Mouse (Mus musculus) splenic B cell, adult 2 months (primary cell): ENCODE measurements around the gene Gtf2f1.
A peak's percentile ranks its signal among the peaks of the same experiment; 100 is the strongest.

Experiments used
- DNase-seq: peaks from one replicate; pipeline ENCODE4 v3.0.0-alpha.2; 2011; ENCODE audit warnings: low read depth, low spot score
- H3K27me3 ChIP-seq: 2 replicates; pipeline ENCODE4 v1.6.1; 2012; ENCODE audit warnings: mild to moderate bottlenecking, low read length, moderate library complexity, mixed read lengths; ENCODE audit not compliant: control insufficient read depth, poor library complexity, insufficient read depth, severe bottlenecking
- H3K36me3 ChIP-seq: 2 replicates; pipeline ENCODE4 v1.6.1; 2012; ENCODE audit warnings: mild to moderate bottlenecking, low read length, moderate library complexity, mixed read lengths; ENCODE audit not compliant: control insufficient read depth, poor library complexity, insufficient read depth, severe bottlenecking

Gene Gtf2f1

GRCm38 (mm10) chr17:56990115-56990746 lies 20.9 kb downstream of the Gtf2f1 start, which contains the start of gene Clpp:
Gene Clpp, plus strand, starts transcription at chr17:56990305.
- Histone ChIP-seq H3K27me3 (no peaks in the 10 kb centered on the region), H3K36me3 (no peaks in the 10 kb centered on the region; the same call in 1 of the 2 replicates)
- peak; percentile 97 for DNase-seq

GRCm38 (mm10) chr17:56989467-56990114 lies 21.5 kb downstream of the Gtf2f1 start:
- Histone ChIP-seq H3K36me3 (no peaks in the 10 kb centered on the region; the same call in 1 of the 2 replicates), H3K27me3 (no peaks in the 10 kb centered on the region)
- DNase-seq = peak; percentile 27

- DNase-seq = no peak
- H3K36me3 ChIP-seq = no peaks in the 10 kb centered on the region; the same call in 1 of the 2 replicates
- H3K27me3 ChIP-seq = no peaks in the 10 kb centered on the region
Measured at GRCm38 (mm10) chr17:56988921-56989430, 22.1 kb downstream of the Gtf2f1 start.

GRCm38 (mm10) chr17:56988441-56988840 lies 22.6 kb downstream of the Gtf2f1 start:
- Histone ChIP-seq H3K27me3 (no peaks in the 10 kb centered on the region), H3K36me3 (no peaks in the 10 kb centered on the region; the same call in 1 of the 2 replicates)
- DNase-seq = no peak

GRCm38 (mm10) chr17:56986105-56986805 lies 24.8 kb downstream of the Gtf2f1 start:
- H3K27me3 ChIP-seq = no peaks in the 10 kb centered on the region
- no peaks in the 10 kb centered on the region for H3K36me3 ChIP-seq
- no peak for DNase-seq

GRCm38 (mm10) chr17:56985656-56986055 lies 25.4 kb downstream of the Gtf2f1 start:
- H3K36me3 ChIP-seq = no peaks in the 10 kb centered on the region
- DNase-seq = no peak
- no peaks in the 10 kb centered on the region for H3K27me3 ChIP-seq

- DNase-seq = no peak
- Histone ChIP-seq H3K36me3 (no peaks in the 10 kb centered on the region), H3K27me3 (no peaks in the 10 kb centered on the region)
Measured at GRCm38 (mm10) chr17:56984886-56985285, 26.2 kb downstream of the Gtf2f1 start.

GRCm38 (mm10) chr17:56982013-56982412 lies 29.1 kb downstream of the Gtf2f1 start, which contains the start of gene Acer1:
Gene Acer1, minus strand, starts transcription at chr17:56982126.
- Histone ChIP-seq H3K36me3 (no peaks in the 10 kb centered on the region), H3K27me3 (no peaks in the 10 kb centered on the region)
- DNase-seq = no peak

GRCm38 (mm10) chr17:56981049-56981448 lies 30.0 kb downstream of the Gtf2f1 start:
- no peaks in the 10 kb centered on the region for H3K36me3 ChIP-seq
- no peak for DNase-seq
- no peaks in the 10 kb centered on the region for H3K27me3 ChIP-seq

- H3K36me3 ChIP-seq = no peaks in the 10 kb centered on the region
- H3K27me3 ChIP-seq = no peaks in the 10 kb centered on the region
- no peak for DNase-seq
Measured at GRCm38 (mm10) chr17:56979524-56979923, 31.6 kb downstream of the Gtf2f1 start.

- no peak for DNase-seq
- H3K27me3 ChIP-seq = no peaks in the 10 kb centered on the region
Measured at GRCm38 (mm10) chr17:56976531-56977390, 34.3 kb downstream of the Gtf2f1 start.

GRCm38 (mm10) chr17:56975391-56975790 lies 35.7 kb downstream of the Gtf2f1 start:
- DNase-seq = no peak
- no peaks in the 10 kb centered on the region for H3K27me3 ChIP-seq
- no peaks in the 10 kb centered on the region for H3K36me3 ChIP-seq

More at GRCm38 (mm10) chr17:56976531-56977390, 34.3 kb downstream of the Gtf2f1 start:
- no peaks in the 10 kb centered on the region for H3K36me3 ChIP-seq

GRCm38 (mm10) chr17:56974708-56975240 lies 36.3 kb downstream of the Gtf2f1 start:
- no peak for DNase-seq

More at GRCm38 (mm10) chr17:56974708-56975240, 36.3 kb downstream of the Gtf2f1 start:
- H3K36me3 ChIP-seq = no peaks in the 10 kb centered on the region
- no peaks in the 10 kb centered on the region for H3K27me3 ChIP-seq
